Mouse (Mus musculus): ENCODE data around the gene Dlgap1. TPM values are rescaled to one million over a fixed set of nuclear protein-coding genes. Genes with fewer than 3 reads are reported as not detected.

The Dlgap1 gene
- not detected in 2 replicates for total RNA-seq (2017)

DNA sequence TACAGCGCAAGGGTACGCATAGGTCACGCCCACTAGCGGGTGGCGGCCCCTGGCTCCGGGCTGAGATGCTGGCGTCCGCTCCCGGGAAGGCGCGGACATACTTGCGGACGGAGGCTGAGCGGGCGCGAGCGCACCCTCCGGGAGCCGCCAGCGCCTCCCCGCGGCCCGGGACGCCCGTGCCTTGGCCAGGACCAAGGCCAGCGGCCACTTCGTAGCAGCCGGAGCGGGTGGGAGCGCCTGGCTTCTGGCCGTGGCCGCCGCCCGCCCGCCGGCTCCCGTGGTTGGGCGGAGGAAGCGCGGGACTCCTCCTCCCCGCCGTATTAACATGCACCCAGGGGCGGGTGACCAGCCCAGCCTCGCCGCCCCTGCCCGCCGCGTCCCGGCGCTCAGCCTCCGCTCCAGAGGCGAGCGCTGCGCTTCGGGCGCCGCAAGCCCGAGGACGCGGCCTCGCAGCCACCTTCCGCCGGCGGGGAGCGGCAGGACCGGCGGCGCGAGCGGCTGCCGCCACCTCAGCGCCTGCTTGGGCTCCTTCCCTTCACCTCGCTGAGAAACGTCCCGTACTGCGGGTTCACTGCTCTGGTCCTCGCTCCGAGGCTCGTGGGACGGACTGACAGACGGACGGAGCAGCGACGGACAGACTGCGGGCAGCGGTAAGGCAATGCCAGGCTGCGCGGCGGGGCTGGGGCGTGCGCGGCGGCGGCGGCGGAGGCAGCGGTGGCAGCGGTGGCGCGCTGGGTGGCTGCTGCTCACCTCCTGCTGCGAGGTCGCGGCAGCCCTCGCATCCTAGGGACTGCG is at the start of gene Dlgap1:
Gene Dlgap1, plus strand, starts transcription at position 53 of the 795 bp plus-strand sequence.
- peak; percentile 68 for ATAC-seq (replicated peaks; ENCODE audit: low read depth, poor library complexity, severe bottlenecking)

DNA sequence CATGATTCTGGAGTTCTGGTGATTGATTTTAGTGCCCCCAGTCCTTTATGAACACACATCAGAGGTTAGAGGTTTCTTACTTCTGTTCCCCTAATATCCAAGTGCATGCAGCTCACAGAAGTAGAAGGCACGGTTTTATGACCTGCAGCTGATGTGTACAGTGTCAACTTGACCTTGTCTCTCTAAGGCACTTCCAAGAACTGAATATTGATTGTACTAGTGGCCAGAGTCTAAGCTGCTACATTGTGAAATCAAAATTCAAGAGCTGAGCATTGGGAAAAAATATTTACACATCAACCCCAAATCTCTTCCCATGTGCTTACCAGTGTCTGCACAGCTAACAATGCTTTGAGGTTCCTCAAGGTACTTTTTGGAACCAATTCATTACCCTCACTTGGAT is 13.9 kb upstream of the Dlgap1 start:
- ATAC-seq (replicated peaks; ENCODE audit: low read depth, poor library complexity, severe bottlenecking), result no peak

DNA sequence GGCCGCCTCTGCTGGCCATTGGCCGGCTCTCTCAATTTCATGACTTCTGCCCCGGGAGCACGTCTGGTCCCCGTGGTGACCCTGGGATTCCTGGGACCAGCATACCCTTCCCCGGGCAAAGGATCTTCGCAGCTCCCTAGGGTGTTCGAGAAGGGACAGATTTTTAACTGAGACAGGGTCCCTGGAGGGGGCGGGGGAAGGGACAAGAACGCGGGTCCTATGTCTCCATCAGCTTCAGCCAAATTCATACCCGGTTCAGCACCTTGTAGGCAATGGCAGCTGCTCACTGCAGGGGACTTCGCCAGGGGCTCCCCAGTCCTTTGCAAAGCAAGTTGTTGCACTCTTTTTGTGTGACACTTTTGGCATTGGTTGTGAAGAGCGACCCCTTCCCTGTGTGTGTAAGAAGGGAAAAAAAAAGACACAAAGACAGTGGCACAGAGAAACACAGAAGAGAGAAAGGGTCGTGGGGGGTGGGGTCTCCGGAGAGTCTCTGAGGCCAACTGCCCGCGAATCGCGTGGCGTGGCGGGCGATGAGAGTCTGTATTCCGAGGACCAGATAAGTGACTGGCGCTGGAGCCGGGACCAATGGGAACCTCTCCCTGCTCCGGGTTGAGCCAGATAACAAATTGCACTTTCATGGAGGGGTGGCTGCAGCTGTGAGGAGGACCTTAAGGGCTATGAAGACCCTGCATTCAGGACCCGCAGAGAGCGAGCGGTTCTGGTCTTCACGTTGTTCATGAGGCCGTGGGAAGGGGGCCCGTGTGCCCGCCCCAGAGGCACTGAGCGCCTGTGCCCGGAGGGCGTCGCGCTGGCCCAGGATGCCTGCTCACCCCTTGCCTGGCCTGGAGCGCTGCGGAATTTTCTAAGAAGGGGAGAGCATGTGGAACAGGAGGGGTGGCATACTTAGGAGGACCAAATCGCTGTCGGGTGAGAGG is 1.2 kb downstream of the Dlgap1 start:
- ATAC-seq (replicated peaks; ENCODE audit: low read depth, poor library complexity, severe bottlenecking), result no peak

DNA sequence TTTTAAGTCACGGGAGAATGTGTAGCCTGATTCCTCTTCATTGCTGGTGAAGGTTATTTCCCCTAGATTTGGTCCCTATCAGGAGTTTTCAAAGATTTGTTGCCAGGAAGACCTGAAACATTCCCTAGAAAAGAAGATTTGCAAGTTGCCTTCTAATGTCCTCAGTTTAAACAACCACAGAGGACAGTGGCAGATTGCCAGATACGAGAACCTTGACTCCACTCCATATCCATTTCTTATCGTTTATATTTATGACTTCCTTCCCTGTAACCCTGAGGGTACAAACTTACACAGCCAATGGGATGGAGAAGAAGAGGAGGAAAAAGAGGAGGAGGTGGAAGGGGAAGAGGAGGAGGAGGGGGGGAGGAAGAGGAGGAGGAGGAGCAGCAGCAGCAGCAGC is 4.2 kb downstream of the Dlgap1 start:
- no peak for ATAC-seq (replicated peaks; ENCODE audit: low read depth, poor library complexity, severe bottlenecking)

GRCm38 (mm10) chr17:69973991-69974390 is 5.1 kb downstream of the Dlgap1 start:
- ATAC-seq (replicated peaks; ENCODE audit: low read depth, poor library complexity, severe bottlenecking), result no peak

- no peak for ATAC-seq (replicated peaks; ENCODE audit: low read depth, poor library complexity, severe bottlenecking)
Measured at GRCm38 (mm10) chr17:69982236-69982923, 13.5 kb downstream of the Dlgap1 start.

DNA sequence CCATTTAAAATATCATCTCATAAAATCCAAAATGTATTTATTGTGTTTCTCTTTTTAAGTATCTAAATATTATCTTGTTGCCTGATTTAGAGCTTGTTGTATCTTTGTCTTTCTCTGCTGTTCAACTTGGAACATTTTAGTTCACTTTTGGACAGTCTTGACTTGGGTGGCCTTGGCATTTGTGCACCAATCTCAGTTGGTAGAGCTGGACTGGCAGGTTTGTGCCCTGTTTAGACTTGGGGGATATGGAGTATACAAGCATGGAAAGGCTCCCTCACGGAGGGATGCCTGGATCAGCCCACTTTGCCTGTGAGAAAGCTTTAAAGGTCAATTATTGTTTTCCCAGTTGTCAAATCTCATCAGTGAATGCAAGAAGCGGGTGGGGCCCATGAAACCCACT is 27.5 kb downstream of the Dlgap1 start:
- no peak for ATAC-seq (replicated peaks; ENCODE audit: low read depth, poor library complexity, severe bottlenecking)

GRCm38 (mm10) chr17:70002026-70002425 is 33.2 kb downstream of the Dlgap1 start:
- ATAC-seq (replicated peaks; ENCODE audit: low read depth, poor library complexity, severe bottlenecking), result no peak

DNA sequence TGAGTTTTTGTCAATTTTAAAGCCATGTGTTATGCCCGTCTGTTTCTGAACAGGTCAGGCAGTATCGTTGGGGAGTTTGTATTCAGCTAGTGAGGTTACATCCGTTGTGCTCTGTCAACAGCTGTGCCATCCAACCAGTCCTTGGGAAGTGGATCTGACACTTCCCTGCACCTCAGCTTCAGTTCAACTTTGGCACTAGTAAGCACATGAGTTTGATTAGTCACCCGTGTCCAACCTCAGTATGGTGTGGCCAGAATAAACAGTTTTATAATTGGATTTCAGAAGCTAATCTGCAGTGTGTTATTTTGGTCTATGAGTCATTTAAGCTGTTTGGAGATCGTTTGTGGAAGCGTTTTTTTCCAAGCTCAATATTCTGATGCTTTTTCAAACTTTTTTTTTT is 35.8 kb downstream of the Dlgap1 start:
- ATAC-seq (replicated peaks; ENCODE audit: low read depth, poor library complexity, severe bottlenecking), result no peak

GRCm38 (mm10) chr17:70007607-70008006 is 38.7 kb downstream of the Dlgap1 start:
- no peak for ATAC-seq (replicated peaks; ENCODE audit: low read depth, poor library complexity, severe bottlenecking)

- no peak for ATAC-seq (replicated peaks; ENCODE audit: low read depth, poor library complexity, severe bottlenecking)
Measured at GRCm38 (mm10) chr17:70016511-70016910, 47.6 kb downstream of the Dlgap1 start.

GRCm38 (mm10) chr17:70020376-70020775 is 51.5 kb downstream of the Dlgap1 start:
- no peak for ATAC-seq (replicated peaks; ENCODE audit: low read depth, poor library complexity, severe bottlenecking)

- no peak for ATAC-seq (replicated peaks; ENCODE audit: low read depth, poor library complexity, severe bottlenecking)
Measured at GRCm38 (mm10) chr17:70022618-70023017, 53.7 kb downstream of the Dlgap1 start.

GRCm38 (mm10) chr17:70034862-70035261 is 66.0 kb downstream of the Dlgap1 start:
- no peak for ATAC-seq (replicated peaks; ENCODE audit: low read depth, poor library complexity, severe bottlenecking)

DNA sequence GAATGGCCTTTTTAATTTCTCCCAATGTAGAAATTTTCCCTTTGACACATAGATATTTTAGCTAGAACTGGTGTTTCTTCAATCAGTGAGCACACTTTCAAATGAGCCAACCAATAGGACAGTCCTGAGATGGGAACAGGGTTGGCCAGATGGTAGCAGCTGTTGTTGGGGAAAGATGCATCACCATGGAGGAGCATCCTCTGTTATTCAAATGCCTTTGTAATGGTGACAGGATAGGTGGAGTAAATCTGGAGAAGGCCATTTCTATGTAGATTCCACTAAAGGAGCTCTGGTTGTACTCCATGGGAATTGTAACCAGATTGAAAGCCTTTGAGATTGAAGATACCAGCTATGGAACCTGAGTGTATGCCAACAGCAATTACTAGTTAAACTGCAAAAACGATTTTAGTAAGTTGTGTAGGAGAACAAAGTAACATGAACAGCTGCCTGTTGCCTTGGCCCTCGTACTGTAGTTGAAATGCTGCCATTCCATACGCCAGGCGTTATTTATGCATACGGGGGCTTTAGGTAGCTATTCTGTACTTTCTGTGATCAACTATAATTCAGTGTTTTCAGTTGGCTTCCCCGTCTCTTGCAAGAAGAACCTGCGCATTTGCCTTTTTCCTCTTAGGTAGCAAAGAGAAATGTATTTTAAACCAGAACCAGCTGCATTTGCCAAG is 72.0 kb downstream of the Dlgap1 start:
- ATAC-seq (replicated peaks; ENCODE audit: low read depth, poor library complexity, severe bottlenecking), result no peak

DNA sequence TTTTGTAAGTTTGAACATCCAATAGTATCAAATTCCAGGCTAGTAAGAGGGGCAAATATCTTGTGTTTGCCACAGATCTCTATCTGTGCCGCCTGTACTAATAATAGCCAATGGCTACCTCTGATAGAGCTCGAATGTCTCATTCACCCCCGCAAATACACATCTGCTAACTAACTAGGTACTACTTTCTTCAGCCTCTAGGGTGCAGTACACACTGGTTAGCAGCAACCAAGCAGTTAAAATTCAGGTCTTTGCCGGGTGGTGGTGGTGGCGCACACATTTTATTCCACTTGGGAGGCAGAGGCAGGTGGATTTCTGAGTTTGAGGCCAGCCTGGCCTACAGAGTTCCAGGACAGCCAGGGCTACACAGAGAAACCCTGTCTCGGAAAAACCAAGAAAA is 99.4 kb downstream of the Dlgap1 start:
- ATAC-seq (replicated peaks; ENCODE audit: low read depth, poor library complexity, severe bottlenecking), result no peak

GRCm38 (mm10) chr17:70072066-70072465 is 103.2 kb downstream of the Dlgap1 start:
- ATAC-seq (replicated peaks; ENCODE audit: low read depth, poor library complexity, severe bottlenecking), result no peak

- no peak for ATAC-seq (replicated peaks; ENCODE audit: low read depth, poor library complexity, severe bottlenecking)
Measured at GRCm38 (mm10) chr17:70088220-70088619, 119.3 kb downstream of the Dlgap1 start.

DNA sequence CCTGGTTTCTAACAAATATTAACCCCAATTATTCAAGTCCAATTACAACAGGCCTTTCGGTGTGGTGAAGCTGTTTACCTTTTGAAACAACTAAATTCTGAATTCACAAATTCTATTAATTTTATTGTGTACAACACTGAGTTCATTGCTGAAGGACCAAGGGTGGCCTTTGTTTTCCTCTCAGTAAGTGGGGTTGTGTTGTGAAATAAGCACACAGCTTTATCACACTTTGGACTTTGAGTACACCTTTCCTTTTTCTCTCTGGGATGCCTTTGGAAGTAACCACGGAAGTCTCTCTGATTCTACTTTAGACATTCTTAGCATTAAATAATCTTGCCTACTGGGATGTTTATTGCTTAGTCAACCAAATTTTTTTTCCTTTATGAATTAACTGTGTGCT is 121.9 kb downstream of the Dlgap1 start:
- no peak for ATAC-seq (replicated peaks; ENCODE audit: low read depth, poor library complexity, severe bottlenecking)

GRCm38 (mm10) chr17:70129151-70129550 is 160.3 kb downstream of the Dlgap1 start:
- ATAC-seq (replicated peaks; ENCODE audit: low read depth, poor library complexity, severe bottlenecking), result no peak

Data from common myeloid progenitor, adult 5-6 weeks (primary cell).